Mouse (Mus musculus): ENCODE measurements around the gene Asic1.

The Asic1 gene

GRCm38 (mm10) chr15:99740229-99740628 lies 70.1 kb downstream of the Asic1 start:
- in situ Hi-C loops (cut with MboI, MseI), result no loop called here

Measured in T-helper 17 cell (primary cell).